Mouse (Mus musculus) ovary, postnatal 14 days (tissue): ENCODE results near the gene Nlrp10.
A peak's percentile ranks its signal among the peaks of the same experiment; 100 is the strongest.

Source experiments
- DNase-seq: peaks from one replicate; pipeline ENCODE4 v3.0.0; 2022; ENCODE audit warnings: low spot score

The Nlrp10 gene

GRCm38 (mm10) chr7:108929726-108930393 is at the start of gene Nlrp10:
Gene Nlrp10 (minus strand): TSS chr7:108930178.
- DNase-seq = no peak

GRCm38 (mm10) chr7:108972273-108972672 is 42.3 kb upstream of the Nlrp10 start:
- no peak for DNase-seq

DNA sequence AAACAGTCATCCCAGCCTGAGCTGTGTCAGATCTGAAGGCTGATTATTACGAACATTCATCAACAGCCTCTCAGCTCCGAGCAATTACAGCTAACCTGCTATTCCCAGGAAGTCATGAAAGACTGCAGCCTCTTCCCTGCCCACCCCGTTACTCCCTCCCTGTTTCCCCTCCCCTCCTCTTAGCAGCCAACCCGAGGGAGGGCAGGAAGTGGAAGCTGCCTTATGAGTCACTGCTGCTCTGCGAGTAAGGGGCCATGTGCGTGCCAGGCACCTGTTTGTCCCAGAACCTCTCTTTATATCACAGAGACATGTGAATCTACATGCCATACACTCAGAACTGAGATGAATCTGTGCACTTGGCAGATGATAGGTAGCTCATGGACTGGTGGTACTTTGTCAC is 38.2 kb upstream of the Nlrp10 start:
- DNase-seq = no peak

GRCm38 (mm10) chr7:108966742-108967362 is 36.9 kb upstream of the Nlrp10 start:
- peak; percentile 38 for DNase-seq

- DNase-seq = no peak
These were observed 36.0 kb upstream of the Nlrp10 start for GRCm38 (mm10) chr7:108965968-108966367.

DNA sequence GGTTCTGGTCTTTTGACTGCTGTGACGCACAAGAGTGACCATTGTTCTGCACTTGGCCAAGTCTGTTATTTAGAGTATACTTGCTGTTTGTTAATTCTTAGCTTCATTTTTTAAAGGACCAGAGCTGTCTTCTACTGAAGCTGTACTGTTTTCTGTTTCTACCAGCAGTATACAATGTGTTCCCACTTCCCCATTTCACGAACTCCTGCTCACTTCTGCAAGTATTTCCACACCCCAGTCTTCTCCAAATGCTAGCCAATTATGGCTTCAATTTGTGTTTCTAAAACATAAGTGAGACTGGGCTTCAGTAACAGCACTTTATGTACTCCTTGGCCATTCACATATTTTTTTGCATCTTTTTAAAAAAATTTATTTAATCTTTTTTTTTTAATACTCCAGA is 27.8 kb upstream of the Nlrp10 start:
- DNase-seq = no peak

- DNase-seq = no peak
These were observed 24.2 kb upstream of the Nlrp10 start for GRCm38 (mm10) chr7:108954185-108954584.

DNA sequence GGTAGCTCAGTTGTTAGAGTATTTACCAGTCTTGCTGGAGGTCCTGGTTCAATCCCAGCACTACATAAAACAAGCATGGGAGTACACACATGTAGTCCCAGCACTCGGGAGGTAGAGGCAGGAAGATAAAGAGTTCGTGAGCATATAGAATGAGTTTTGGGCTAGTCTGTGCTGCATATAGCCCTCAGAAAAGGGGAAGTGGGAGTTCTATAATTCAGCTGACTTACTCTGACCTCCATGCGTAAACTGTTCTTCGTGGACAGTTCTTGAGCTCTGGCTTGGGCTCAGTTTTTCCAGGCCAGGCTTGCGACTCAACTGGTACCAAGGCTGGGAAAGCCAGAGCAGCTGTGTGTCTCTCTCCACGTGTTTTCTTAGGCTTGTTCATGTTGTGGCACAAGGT is 22.8 kb upstream of the Nlrp10 start:
- DNase-seq = no peak

DNA sequence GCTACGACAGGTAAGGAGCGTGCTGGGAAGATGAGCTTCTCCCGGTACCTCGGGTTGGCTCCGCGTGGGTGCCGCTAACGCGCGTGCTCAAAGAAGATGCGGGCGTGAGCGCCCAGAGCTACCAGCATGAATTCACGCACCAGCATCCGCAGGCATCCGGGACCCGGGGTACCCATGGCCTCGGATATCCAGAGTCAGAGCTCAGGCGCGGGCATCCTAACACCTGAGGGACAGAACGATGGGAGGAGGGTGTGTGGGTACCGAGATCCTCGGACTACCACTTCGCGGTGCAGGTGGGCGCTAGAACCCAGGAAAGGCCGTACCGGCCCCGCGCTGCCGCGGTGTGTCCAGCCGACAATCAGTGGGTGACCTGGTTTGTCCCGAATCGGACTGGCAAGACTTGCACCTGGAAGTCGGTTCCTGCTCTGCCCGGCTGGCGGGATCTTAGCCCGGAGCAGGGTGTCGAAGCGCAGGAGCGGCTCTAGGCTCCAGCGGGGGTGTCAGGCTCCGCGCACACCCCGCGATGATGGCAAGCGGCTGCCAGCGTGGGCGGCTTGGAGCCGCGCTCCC is 20.9 kb upstream of the Nlrp10 start:
- no peak for DNase-seq

DNA sequence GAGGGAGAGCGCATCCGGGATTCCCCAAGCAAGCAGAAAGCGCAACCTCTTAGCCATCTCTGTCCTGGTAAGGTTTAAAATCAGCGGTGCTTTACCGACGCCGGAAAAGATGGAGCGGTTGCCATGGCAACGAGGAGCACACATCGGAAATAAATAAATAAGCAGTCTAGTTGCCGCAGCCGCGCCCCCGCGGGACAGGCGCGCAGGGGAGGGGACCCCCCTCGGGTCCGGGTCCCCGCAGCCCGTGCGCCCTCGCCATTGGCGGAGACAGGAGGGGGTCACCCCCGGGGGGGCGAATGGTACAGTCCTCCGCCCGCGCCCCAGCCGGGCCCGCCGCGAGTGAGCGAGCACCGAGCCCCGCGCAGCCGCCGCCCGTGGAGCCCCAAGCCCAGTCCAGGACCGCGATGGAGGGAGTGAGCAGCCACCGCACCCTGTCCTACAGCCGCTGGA is 20.4 kb upstream of the Nlrp10 start, which contains the start of gene Tub:
Gene Tub, plus strand, starts transcription at position 27 of the 450 bp plus-strand sequence.
- DNase-seq = peak; percentile 28

- no peak for DNase-seq
These were observed 19.3 kb upstream of the Nlrp10 start for GRCm38 (mm10) chr7:108949301-108949700.

GRCm38 (mm10) chr7:108948611-108949010 is 18.6 kb upstream of the Nlrp10 start:
- no peak for DNase-seq

- no peak for DNase-seq
These were observed 14.0 kb upstream of the Nlrp10 start for GRCm38 (mm10) chr7:108944002-108944401.

DNA sequence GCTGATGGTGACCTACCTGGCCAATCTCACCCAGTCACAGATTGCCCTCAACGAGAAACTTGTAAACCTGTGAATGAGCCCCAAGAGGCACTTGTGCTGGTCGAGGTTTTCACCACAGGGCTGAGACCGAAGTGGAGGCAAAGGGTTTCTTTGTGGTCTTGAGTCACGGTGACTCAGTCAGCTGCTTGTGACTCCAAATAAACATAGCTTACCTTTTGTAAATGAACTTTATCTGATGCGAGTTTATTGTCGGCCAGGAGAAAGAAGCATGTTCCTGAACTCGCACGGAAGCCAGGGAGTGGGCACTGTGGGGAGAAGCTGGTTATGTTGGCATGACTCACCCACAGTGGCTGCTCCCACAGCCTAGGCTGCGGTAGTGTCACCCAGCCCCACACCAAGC is 11.5 kb upstream of the Nlrp10 start:
- DNase-seq = no peak

- no peak for DNase-seq
These were observed 6.6 kb upstream of the Nlrp10 start for GRCm38 (mm10) chr7:108936591-108936990.

DNA sequence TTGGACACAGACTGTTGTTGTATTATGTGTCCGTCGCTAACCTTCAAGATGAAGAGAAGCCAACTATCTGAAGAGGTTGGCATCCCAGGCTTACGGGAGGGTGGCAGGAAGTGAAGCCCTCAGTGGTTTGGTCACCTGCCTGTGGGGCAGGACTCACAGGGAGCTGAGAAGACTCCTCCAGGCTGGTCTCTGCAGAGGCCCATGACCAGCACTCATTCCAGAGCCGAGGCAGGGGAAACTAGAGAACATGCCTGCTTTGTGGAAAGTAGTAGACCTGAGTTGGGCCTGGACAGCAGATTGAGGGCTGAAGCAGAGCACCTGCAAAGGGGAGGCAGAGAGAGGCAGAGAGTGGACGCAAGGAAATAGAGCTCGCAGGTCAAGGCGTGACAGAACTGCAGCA is 5.4 kb upstream of the Nlrp10 start:
- no peak for DNase-seq

DNA sequence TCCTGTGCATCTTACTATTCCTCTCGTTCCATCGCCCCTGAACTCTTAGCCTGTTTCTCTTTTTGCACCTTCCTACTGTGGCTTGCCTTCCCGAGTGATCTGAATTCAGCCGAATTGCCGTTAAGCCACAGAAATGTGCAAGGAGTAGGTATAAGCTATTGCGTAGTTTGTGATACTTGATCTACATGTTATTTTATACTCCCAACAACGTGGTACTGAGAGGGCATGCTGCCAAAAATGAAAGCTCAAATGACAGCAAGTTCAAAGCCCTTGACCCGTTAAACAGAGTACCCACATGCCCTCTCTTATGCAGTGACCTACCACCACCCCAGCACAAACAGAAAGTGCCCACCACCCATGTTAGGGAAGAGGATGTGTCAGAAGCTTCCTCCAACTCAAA is 4.9 kb upstream of the Nlrp10 start:
- no peak for DNase-seq

GRCm38 (mm10) chr7:108933794-108934731 is 4.1 kb upstream of the Nlrp10 start, which contains the start of gene Eif3f:
Gene Eif3f (plus strand): TSS chr7:108934417.
- peak; percentile 87 for DNase-seq

GRCm38 (mm10) chr7:108928280-108929188 is 1.4 kb downstream of the Nlrp10 start:
- DNase-seq = no peak

- DNase-seq = no peak
These were observed 2.9 kb downstream of the Nlrp10 start for GRCm38 (mm10) chr7:108927043-108927442.

DNA sequence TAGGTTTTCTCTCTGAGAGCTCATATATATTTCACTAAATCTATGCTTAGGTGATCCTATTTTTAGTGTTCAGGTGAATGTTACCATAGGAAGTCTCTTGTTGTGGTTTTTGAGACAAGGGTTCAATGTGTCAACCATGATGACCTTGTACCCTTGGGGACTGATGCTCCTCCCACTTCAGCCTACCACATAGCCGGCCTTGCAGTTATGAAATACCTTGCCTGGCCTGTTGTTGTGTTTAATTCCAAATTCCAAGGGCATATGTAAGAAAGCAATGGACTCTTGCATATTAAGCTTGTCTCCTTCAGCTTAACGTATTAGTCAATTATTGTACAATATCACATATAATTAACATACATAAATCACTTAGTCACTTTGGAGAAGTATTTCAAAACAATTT is 26.0 kb downstream of the Nlrp10 start:
- no peak for DNase-seq
